Mouse (Mus musculus) embryonic fibroblast, embryonic 13.5 days (primary cell): ENCODE results near the gene Car14. TPM values are rescaled to one million over a fixed set of nuclear protein-coding genes. Genes with fewer than 3 reads are reported as not detected.
"Not testable (repeated sequence)": the region's sequence is repeated elsewhere in the genome, so short reads cannot be mapped to it uniquely, and the experiment has no call there.

Experiments used
- H3K27ac ChIP-seq: 2 replicates; pipeline ENCODE4 v1.5.1; 2012; ENCODE audit warnings: low read length, control low read depth, inconsistent platforms; ENCODE audit not compliant: insufficient read depth
- H3K4me1 ChIP-seq: 2 replicates; pipeline ENCODE4 v1.6.1; 2011; ENCODE audit warnings: low read length; ENCODE audit not compliant: control insufficient read depth, insufficient read depth
- H3K4me3 ChIP-seq: 2 replicates; pipeline ENCODE4 v1.5.1; 2011; ENCODE audit warnings: mild to moderate bottlenecking, control low read depth, low read length; ENCODE audit not compliant: insufficient read depth
- CTCF ChIP-seq: IDR thresholded peaks from 2 replicates; pipeline ENCODE4 v1.5.1; 2011; ENCODE audit warnings: mild to moderate bottlenecking, control low read depth, low read length, moderate library complexity, borderline replicate concordance; ENCODE audit not compliant: insufficient read depth
- POLR2A ChIP-seq: IDR thresholded peaks from 2 replicates; pipeline ENCODE4 v1.6.1; 2011; ENCODE audit warnings: low read depth, mild to moderate bottlenecking, control low read depth, low read length, moderate library complexity
- polyA plus RNA-seq: library from polyadenylated mRNA; stranded (reverse); fragments of >200 nt; gene quantifications from 2 replicates; pipeline ENCODE4 v1.2.4, GENCODE M21; 2011; ENCODE audit warnings: low read depth; ENCODE audit not compliant: missing spikeins, insufficient read length

Gene Car14
- polyA plus RNA-seq, 1 experiment: not detected

GRCm38 (mm10) chr3:95928261-95928657, 23.8 kb upstream of the Car14 start:
- H3K27ac ChIP-seq: 0 out of 2 replicates have a peak overlapping the region, but pooled peaks have one; percentile 1
- TF ChIP-seq POLR2A (no peak), CTCF (no peak)
- H3K4me1 ChIP-seq: no peaks in the 10 kb centered on the region
- peak overlapping the region; percentile 55 for H3K4me3 ChIP-seq

DNA sequence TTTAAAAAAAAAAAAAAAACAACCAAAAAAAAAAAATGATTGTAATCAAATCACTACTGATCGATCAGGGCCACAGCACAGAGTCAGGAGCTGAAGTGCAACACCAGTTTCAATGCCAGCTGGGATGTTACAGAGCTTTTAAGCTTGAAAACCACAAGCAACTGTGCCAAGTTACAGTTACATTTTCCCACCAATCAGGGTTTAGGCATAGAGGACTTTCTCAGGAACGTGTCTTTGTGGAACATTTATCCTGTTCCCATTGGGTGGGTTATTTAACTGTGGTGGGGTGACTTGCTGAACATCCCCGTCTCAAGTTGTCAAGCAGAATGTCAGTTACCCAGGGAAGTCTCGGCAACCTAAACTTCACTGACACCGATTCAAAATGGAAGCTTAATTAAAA, 20.6 kb upstream of the Car14 start:
- TF ChIP-seq CTCF: no peak
- no peak for TF ChIP-seq POLR2A
- Histone ChIP-seq H3K4me3 (no peak overlapping the region), H3K4me1 (no peaks in the 10 kb centered on the region), H3K27ac (no peak overlapping the region)

- Histone ChIP-seq H3K4me1 (no peaks in the 10 kb centered on the region), H3K27ac (no peak overlapping the region), H3K4me3 (no peak overlapping the region)
- no peak for TF ChIP-seq CTCF
- no peak for TF ChIP-seq POLR2A
Measured at GRCm38 (mm10) chr3:95924185-95924584, 19.7 kb upstream of the Car14 start.

DNA sequence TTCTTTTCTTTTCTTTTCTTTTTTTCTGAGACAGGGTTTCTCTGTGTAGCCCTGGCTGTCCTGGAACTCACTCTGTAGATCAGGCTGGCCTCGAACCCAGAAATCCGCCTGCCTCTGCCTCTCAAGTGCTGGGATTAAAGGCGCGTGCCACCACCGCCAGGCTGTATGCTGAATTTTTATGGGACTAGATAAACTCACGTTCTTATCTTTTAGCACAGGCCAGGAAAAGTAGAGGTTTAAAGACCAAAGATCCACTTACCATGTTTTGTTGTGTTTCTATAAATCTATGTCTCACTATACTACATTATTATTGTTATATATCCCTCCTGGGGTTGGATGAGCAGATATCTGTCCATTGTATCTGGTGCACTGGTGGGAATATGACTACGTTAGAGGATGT, 18.9 kb upstream of the Car14 start:
- H3K4me3 ChIP-seq, H3K27ac ChIP-seq, H3K4me1 ChIP-seq: not testable (repeated sequence)

GRCm38 (mm10) chr3:95920532-95920931, 16.0 kb upstream of the Car14 start:
- H3K4me1 ChIP-seq, H3K4me3 ChIP-seq, H3K27ac ChIP-seq: not testable (repeated sequence)

- Histone ChIP-seq H3K27ac (no peak overlapping the region), H3K4me1 (no peaks in the 10 kb centered on the region), H3K4me3 (no peak overlapping the region)
- no peak for TF ChIP-seq CTCF
- TF ChIP-seq POLR2A: no peak
Measured at GRCm38 (mm10) chr3:95916760-95917159, 12.3 kb upstream of the Car14 start.

DNA sequence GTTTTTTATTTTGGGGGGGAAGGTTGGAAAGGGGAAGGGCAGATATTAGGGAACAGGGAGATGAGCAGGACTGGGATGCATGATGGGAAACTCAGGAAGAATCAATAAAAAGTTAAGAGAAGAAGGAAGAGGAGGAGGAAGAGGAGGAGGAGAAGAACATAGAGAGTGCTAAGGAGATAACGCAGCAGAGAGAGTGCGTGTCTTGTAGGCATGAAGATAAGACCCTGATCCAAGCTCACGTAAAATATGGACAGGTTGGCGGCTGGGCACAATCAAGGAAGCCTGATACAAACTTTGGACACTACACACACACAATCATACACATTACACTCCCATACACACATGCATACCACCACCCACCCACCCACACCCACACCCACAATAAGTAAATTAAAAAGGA, 10.2 kb upstream of the Car14 start:
- Histone ChIP-seq H3K4me3 (no peak overlapping the region), H3K4me1 (no peaks in the 10 kb centered on the region), H3K27ac (no peak overlapping the region)
- TF ChIP-seq POLR2A (no peak), CTCF (no peak)

DNA sequence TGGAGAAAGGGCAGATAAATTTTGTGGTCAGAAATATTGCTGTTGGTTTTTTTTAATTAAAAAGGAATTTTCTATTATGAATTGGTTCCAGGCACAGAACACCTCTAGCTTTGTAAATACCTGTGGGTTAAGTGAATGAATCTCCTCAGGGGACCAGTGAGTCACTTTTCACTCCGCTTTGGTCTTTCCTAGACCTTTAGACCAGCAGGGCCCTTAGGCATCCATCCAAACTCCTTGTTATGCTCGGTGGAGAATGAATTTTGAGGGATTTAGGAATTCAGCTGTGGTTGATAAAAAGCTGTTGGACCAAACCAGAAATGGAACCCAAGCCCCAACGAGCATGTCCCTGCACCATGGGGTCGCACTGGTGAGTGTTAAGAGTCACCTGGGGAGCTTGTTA, 3.1 kb upstream of the Car14 start:
- TF ChIP-seq CTCF: no peak
- TF ChIP-seq POLR2A: no peak
- Histone ChIP-seq H3K4me1 (no peaks in the 10 kb centered on the region), H3K4me3 (no peak overlapping the region), H3K27ac (no peak overlapping the region)

GRCm38 (mm10) chr3:95906860-95907259, 2.4 kb upstream of the Car14 start:
- Histone ChIP-seq H3K4me1 (no peaks in the 10 kb centered on the region), H3K27ac (no peak overlapping the region), H3K4me3 (no peak overlapping the region)
- TF ChIP-seq POLR2A: no peak
- peak; percentile 90 for TF ChIP-seq CTCF

- Histone ChIP-seq H3K4me3 (peak overlapping the region; percentile 17; the same call in 1 of the 2 replicates), H3K27ac (no peak overlapping the region), H3K4me1 (no peaks in the 10 kb centered on the region)
- peak; percentile 67; the same call in 1 of the 2 replicates for TF ChIP-seq CTCF
- no peak for TF ChIP-seq POLR2A
Measured at GRCm38 (mm10) chr3:95905940-95906492, 1.5 kb upstream of the Car14 start.
